14 mouse cellular contexts compared by ENCODE assay signal in genomic region chr10:59106644-59107043, GRCm38 (mm10).
"Had no signal": no experiment of that assay in that cellular context is flagged by ENCODE, and none has a peak within 500 bp of the region (broad histone marks: within the 10 kb centered on the region; RNA-seq: fewer than 3 reads in every experiment).

No protein-coding gene starts in this region.

- ATAC-seq: hindbrain, embryonic 16.5 days; intestine, embryonic 15.5 days had no signal

- H3K9ac ChIP-seq: intestine, embryonic 15.5 days; limb, embryonic 12.5 days; limb, embryonic 15.5 days; liver, embryonic 13.5 days had no signal

- H3K4me2 ChIP-seq: intestine, embryonic 15.5 days; limb, embryonic 12.5 days; limb, embryonic 15.5 days; liver, embryonic 13.5 days; midbrain, embryonic 11.5 days had no signal

- H3K4me1 ChIP-seq: intestine, embryonic 15.5 days; limb, embryonic 12.5 days; limb, embryonic 15.5 days; liver, embryonic 13.5 days had no signal

- H3K27ac ChIP-seq: intestine, embryonic 15.5 days; limb, embryonic 12.5 days; limb, embryonic 15.5 days; liver, embryonic 13.5 days; stomach, postnatal 0 days had no signal

- H3K36me3 ChIP-seq: intestine, embryonic 15.5 days; limb, embryonic 12.5 days; liver, embryonic 13.5 days had no signal

- H3K27me3 ChIP-seq: intestine, embryonic 15.5 days; limb, embryonic 12.5 days; limb, embryonic 15.5 days; liver, embryonic 13.5 days had no signal

- H3K9me3 ChIP-seq: intestine, embryonic 15.5 days; limb, embryonic 12.5 days; limb, embryonic 15.5 days; liver, embryonic 13.5 days had no signal

- DNase-seq: liver, embryonic 13.5 days; lung, adult 2 months; lung, postnatal 14 days; midbrain, embryonic 14.5 days; right cerebral cortex, postnatal 4 days; thymus, adult 2 months; thymus, postnatal 14 days; thymus, postnatal 4 days had no signal

- H3K4me3 ChIP-seq: intestine, embryonic 15.5 days; limb, embryonic 12.5 days; limb, embryonic 15.5 days; liver, embryonic 13.5 days had no signal
